Mouse (Mus musculus) monocyte, adult 5-6 weeks (primary cell): Measurements from ENCODE around the gene Fgfr2. TPM values are rescaled to one million over a fixed set of nuclear protein-coding genes. Genes with fewer than 3 reads are reported as not detected.
"Not testable (repeated sequence)": the region's sequence is repeated elsewhere in the genome, so short reads cannot be mapped to it uniquely, and the experiment has no call there.

Experiments
- ATAC-seq: fragments of 153-309, 156-312 bp; replicated peaks from 2 replicates; pipeline ENCODE4 v1.8.0; 2017; ENCODE audit warnings: mild to moderate bottlenecking; ENCODE audit not compliant: low TSS enrichment, insufficient number of reproducible peaks, severe bottlenecking, poor library complexity, low FRiP score
- total RNA-seq: library from RNA; stranded (forward); fragments of 200-1000, 200-491, 200-594 nt; gene quantifications from 3 replicates; pipeline ENCODE4 v1.2.3, GENCODE M21; 2017

The Fgfr2 gene
- total RNA-seq, 1 experiment from 2014 or later: not detected

GRCm38 (mm10) chr7:133121661-133122378 is 1.3 kb downstream of the Fgfr2 start:
- no peak for ATAC-seq

- no peak for ATAC-seq
Observed at GRCm38 (mm10) chr7:133121080-133121607, 2.0 kb downstream of the Fgfr2 start.

- ATAC-seq: no peak
Observed at GRCm38 (mm10) chr7:133120221-133120751, 2.9 kb downstream of the Fgfr2 start.

DNA sequence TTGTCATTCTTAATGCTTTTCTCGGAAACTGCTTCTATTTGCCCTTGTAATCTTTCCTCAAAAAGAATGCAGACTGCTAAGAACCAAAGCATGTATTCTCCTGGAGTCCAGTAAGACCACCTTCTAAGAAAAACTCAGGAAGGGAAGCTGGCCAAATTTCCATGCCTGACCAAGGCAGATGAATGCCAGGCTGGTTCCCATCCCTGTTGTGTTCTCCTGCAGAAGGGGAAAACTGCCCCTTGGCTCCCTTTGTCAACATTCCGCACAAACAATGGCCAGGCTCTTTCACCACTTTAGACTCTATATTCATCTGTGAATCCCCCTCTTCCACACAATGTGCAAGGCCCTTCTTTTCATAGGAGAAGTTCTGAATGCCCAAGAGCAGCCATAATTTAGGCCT is 5.3 kb downstream of the Fgfr2 start:
- no peak for ATAC-seq

DNA sequence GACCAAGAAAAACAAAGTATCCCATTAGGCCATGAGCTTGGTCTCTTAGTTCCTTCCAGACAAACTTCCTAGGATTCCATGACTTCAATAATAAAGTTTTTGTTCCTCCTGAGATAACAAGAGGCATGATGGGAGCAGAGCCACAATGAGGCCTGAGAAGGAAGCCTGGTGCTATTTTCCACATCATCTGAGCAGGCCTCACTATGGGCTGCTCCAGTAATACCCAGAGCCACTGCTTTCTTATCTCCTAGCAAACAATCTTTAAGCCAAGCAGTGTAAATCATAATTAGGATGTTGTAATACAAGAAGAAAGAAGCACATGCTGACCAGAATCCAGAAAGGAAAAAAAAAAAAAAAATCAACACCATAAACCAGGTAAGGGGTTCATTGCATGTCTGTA is 6.6 kb downstream of the Fgfr2 start:
- no peak for ATAC-seq

DNA sequence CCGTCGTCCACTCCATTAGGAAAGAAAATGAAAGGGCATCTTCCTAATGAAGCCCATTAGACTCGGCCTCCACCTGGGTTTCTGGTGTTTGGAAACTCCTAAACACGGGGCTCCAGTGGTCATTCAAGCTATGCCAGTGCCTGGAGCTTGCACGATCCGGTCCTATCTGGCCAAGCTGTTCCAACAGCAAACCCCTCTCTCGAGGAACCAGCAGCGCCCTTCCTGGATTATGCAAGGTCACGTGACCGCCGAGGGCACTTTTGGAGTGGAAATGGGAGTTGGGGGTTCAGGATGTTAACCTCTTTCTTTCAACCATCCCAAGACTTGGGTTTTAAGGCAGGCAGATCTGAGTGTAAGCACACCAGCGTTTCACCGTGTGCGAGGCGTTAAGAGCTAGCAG is 7.3 kb downstream of the Fgfr2 start:
- no peak for ATAC-seq

DNA sequence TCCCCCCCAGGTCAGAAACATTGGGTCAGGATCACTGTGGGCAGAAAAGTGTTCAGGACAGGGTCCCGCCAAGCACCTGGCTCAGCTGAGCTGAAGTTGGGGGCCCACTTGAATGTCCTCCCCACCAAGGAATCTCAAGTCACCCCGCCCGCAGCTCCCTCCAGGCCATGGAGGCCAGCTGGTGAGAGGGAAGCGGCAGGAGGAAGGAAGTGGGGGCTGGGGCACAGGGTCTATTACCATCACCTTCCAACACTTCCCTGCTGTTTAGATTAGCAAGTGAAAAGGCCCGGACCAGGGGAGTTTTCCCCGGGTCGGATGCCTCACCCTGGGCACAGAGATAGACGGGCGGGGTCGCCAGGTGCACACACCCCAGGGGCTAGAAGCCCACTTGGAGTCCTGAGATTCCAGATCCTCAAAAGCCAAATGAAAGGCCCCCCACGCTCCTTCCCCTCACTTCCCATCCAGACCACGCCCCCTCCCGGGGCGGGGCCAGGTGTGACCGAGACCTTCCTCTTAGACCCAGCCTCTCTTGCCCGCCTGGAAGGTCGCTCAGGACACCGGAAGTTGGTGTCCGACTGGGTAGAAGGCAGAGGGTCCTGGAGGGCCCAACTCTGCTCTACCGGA is 8.2 kb downstream of the Fgfr2 start:
- peak; percentile 18; the same call in 1 of the 2 replicates for ATAC-seq

- no peak for ATAC-seq
Observed at GRCm38 (mm10) chr7:133113185-133113895, 9.8 kb downstream of the Fgfr2 start.

DNA sequence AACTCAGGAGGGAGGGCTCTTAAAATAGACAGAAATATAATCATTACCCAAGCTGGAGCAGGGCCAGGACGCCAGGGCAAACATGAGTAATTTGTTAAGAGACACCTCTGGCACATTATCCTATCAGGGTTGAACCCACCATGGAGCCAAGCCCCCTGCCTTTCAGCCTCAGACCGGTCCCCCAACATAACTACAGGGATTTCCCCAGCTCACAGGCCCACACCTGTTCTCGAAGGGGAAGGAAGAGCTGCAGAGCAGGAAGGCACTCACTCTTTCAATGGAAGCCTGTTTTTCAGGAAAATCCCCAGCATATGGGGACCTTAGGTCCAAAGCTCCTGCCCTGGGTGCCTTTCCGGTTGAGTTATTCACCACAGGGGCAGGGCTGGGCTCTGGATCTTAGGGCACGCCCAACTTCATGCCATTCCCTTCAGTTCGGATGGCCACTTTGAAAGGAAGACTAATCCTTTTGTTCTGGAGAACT is 10.8 kb downstream of the Fgfr2 start:
- no peak for ATAC-seq

DNA sequence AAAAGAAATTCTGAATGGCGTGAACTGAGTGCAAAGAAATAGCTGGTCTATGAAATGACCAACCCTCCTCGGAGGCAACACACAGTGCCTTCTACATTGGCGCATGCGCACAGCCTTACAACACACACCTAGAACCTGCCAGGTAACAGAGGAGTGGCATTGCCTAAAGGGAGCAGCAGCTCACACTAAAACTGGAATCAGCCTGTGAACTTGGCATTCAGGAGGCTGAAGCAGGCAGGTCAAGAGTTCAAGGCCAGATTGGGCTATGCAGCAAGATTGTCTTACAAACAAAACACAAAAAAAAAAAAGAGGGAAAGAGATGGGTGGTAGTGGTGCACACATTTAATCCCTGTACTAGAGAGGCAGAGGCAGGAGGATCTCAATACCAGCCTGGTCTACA is 13.7 kb downstream of the Fgfr2 start:
- ATAC-seq: no peak

GRCm38 (mm10) chr7:133108695-133109094 is 14.5 kb downstream of the Fgfr2 start:
- ATAC-seq: no peak

DNA sequence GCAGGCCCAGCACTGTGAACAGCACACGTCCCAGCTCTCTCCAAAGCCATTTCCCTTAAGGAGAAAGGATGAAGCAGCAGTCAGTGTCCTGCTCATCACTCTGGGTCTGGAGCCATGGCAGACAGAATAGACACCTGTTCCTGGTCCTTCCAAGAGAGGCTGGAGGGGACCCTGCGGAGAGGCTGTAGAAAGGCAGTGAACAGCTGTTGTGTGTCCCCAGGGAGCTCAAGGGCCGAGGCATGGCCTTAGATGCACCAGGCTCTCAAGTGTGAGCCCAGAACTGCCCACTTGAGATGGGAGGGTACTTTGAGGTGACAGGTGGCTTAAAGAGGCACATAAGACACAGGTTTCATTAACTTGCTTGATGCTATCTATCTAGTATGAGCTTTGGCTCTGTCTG is 20.6 kb downstream of the Fgfr2 start:
- ATAC-seq: no peak

DNA sequence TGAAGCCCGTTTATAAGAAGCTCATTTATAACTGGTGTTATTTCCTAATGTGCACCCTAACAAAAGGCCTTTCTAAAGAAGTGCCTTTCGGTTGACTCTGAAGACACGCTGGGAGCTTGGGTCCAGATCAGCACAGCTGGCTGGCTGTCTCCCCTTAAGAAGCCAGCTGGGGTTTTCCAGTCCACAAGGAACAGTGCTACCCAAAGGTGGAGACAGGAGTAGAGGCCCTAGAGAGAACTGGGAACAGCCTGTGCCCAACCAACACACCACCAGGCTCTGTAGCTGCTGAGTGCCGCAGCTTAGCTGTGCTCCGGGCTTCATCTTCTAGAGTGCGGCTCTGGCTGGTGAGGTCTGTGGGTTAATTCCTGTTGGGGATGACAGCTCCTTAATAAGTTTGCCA is 22.1 kb downstream of the Fgfr2 start:
- ATAC-seq: no peak

- no peak for ATAC-seq
Observed at GRCm38 (mm10) chr7:133100178-133100577, 23.0 kb downstream of the Fgfr2 start.

DNA sequence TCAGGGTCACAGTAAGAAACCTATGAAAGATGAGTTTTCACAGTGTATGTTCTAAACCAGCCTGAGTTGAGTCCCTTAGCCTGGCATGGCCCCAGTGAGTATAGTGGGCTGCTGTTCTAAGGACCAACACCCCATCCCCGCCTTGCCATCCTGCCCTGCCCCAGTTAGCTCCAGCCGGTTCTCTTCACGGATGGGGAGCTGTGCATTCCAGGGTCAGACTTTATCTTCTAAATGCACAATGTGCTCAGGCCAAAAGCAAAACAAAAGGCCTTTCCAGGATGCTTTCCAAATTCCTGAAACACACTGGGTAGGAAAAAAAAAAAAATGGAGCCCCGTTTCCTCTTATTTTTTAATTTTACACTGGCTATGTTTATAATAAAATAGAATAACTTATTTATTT is 23.9 kb downstream of the Fgfr2 start:
- no peak for ATAC-seq

DNA sequence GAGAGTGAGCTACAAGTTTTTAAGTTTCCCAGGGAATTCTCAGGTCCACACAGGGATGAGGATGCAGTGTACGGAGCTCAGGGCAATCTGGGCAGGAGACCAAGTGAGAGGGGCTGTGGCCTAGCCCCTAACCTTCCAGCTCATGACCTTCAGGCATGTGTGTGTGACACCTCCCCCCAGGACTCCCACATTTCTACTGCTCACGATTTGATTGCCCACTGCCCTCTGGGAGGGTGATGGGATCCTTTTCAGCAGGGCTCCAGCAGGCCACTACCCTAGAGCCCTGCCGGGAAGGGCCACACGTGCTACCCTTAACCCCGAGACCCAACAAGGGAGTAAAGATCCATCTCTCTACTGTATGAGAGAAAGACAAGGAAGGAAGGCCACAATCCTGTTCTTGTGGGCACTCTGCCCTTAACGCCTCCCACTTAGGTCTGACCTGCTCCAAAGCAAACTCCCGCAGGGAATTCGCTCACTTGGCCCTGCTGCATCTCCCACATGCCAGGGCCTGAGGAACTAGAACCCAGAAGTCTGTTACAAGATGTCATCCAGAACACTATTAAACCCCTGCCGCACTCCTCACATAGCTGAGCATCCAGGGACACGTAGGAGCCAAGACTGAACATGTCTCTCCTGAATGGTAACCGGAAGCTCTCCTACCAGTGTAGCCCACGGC is 24.9 kb downstream of the Fgfr2 start:
- ATAC-seq: no peak

DNA sequence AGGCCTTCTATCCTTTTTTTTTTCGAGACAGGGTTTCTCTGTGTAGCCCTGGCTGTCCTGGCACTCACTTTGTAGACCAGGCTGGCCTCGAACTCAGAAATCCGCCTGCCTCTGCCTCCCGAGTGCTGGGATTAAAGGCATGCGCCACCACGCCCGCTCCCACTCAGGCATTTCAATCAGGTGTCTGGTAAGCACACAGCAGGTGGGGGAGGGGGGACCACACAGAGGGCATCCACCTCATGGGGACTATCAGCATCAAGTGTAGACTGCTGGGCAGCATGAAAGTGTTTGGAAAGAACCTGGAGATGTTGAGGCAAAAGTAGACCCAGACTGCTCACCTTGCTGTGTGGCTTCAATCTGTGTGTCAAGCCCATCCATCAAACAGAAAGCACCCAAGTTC is 27.5 kb downstream of the Fgfr2 start:
- not testable (repeated sequence) for ATAC-seq

DNA sequence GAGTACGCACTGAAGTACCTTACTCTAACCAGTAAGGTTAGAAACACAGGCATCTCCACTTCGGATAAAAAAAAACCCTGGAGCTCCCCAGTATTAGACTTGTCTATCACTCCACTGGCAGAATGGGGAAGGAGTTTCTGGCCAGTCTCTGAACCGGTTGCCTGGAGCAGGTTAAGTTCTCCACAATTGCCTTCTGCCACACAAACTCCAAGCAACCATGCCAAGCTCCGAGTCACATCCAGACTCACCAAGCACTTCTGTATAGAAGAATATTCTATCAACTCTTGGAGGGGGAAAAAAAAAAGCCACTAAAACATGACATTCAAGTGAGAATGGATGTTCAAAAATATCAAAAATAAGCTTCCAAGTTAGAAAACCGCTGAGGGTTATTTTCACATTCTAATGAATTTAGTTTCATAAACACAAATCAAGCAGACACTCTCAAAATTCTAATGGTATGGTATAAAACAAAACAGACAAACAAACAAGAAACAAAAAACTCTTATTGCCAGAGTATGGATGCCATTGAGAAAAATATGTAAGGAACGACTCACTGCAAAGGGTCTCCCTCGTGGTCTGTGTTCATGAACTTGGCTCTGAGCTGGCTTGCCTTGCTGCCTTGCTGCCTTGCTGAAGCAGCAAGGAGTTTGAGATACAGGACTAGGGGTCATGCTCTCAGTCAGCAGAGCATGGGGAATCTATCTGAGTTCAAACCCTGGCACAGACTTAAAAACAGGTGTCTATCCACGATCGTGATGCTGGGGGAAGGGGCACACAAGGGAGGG is 28.2 kb downstream of the Fgfr2 start:
- ATAC-seq: no peak
